Mouse (Mus musculus) ovary, adult 18-20 months (tissue): ENCODE measurements at regions not wholly inside any gene's neighbourhood (a gene's known extent, or its start where the extent isn't known, plus 50 kb on each side); places are given as distances from the start of the nearest gene placed in this dataset.

Experiments used
- DNase-seq: peaks from one replicate; pipeline ENCODE4 v3.0.0; 2022; ENCODE audit warnings: low spot score, mixed read lengths

DNA sequence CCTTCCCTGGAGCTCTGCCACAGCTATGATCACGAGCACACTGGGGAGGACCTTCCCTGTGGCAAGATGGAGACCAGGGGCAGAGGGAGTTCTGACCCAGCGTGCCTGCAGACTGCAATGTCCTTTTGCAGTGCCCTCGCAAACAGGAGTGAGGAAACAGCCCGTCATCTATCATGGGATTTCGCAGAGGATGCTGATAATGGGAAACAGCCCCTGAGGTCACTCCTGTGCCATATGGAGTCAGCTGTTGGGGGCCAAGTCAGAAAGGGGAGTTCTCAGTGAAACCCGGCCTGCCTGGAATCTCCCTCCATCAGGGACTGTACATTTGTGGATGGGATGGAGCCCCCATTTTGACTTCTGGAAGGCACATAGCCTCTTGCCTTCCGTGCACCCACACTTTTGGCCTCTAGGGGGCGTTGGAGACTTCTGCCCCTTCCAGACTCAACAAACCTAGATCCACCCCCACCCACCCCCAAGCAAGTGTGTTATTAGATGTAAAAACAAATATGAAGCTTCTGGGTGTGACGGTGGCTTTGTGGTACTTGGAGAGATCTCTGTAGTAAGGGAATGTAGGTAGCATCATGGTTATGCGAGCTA is 98.1 kb downstream of the Kdr start:
- DNase-seq, result no peak

DNA sequence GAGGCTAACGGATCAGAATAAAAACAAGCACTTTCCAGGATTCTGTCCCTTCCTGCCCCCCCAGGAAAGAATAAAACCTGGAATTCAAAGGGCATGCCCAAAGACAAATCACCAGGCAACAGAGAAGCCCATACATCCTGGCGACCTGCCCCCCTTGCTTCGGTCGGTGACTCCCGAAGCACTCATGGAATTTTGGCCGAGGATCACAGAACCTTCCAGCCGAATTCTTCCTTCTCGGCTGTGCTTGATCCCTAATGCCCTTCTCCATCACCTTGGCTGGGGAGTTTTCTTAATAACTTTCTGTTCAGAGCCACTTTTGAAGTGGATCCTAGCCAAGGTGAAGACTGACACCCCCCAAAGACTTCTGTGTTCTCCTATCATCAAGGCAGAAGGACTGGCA is 99.9 kb downstream of the Kdr start:
- no peak for DNase-seq

GRCm38 (mm10) chr5:75877609-75877971 is 100.7 kb downstream of the Kdr start:
- DNase-seq, result no peak

GRCm38 (mm10) chr5:75876871-75877608 is 101.2 kb downstream of the Kdr start:
- DNase-seq, result no peak

DNA sequence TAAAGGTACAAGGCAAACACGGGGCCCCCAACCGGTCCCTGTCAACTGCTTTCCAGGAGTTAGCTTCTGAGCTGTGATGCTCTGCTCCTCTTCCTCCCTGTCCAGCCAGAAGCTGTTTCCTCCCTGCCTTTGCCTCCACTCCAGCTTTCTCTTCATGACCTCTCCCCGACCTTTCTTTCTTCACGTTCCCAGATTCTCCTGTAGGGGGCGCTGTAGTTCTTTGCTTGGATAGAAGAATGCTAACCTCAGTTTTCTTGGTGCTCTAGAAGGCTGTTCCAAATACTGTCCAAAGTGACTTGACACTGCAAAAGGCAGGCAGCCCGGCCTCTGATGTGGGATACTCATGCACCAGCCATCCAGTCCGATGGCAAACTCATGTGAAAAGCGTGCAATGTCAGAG is 107.1 kb downstream of the Kdr start:
- DNase-seq, result peak; percentile 20

DNA sequence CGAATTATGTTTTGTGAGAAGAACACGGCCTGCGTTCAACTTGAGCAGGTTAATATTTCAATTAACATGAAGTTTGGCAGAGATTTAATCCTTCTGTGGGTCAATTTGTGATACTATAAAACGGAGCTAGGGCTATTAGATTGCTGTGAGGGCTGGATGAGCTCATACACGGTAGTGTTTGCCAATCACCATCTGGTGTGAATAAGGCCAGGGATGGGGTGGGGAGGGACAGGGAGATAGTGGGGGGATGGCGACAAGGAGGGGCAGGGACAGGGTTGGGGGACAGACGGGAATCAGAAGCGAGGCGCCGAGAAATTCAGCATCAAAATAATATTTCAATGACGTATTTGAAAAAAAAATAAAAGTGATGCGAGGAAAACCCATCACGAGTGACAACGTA is 107.6 kb downstream of the Kdr start:
- DNase-seq, result no peak

DNA sequence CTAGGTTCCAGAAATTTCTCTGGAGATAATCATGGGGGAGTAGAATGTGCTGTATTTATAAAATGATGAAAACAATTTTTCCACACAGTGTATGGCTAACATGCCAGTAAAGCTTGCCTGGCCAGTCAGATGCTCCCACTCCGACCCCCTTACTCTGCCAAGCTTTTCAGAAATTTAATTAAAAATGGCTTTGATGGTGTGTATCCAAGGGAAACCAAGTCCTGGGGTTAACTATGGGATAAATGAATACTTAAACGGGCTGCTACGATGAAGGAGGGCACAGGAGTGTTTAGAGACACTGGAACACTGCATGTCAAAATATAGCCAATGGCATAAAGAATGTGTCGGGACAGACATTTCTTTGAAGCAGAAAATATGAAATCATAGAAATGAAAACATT is 108.7 kb downstream of the Kdr start:
- DNase-seq, result no peak

- no peak for DNase-seq
Measured at GRCm38 (mm10) chr5:75865096-75865495, 113.2 kb downstream of the Kdr start.

GRCm38 (mm10) chr5:75863358-75863757 is 114.9 kb downstream of the Kdr start:
- DNase-seq, result no peak

GRCm38 (mm10) chr5:75862630-75862991 is 115.6 kb downstream of the Kdr start:
- DNase-seq, result no peak

DNA sequence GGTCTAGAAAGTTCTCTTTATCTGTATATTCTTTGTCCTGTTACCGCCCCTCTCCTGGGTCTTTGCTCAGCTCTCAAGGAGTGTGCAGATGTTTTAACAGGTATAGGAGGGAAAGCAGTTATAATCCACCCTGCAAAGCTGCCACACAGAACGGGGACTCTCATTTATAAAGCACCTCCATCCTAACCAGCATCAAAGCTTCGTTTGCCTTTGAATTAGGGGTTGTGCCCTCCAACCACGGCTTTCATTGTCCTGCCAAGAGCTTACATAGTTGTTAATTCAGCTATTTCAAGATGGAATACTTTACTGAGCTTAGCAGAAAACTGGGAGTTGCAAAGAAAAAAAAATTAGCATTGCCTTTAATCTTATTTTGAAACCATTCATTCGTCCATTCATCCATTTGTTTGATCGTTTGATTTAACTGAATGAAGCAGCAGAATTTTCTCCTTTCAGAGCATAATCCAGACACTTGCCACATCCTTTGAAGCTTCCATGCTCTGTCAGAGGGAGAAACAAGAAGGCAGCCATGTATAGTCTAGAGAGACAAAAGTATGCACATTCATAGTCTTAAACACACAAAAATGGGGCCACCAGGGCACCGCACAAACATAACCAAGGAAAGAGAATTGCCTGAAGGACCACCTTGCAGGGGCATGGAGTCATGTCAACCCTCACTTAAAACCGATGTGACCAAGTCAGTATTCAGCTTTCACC is 116.2 kb downstream of the Kdr start:
- DNase-seq, result no peak

DNA sequence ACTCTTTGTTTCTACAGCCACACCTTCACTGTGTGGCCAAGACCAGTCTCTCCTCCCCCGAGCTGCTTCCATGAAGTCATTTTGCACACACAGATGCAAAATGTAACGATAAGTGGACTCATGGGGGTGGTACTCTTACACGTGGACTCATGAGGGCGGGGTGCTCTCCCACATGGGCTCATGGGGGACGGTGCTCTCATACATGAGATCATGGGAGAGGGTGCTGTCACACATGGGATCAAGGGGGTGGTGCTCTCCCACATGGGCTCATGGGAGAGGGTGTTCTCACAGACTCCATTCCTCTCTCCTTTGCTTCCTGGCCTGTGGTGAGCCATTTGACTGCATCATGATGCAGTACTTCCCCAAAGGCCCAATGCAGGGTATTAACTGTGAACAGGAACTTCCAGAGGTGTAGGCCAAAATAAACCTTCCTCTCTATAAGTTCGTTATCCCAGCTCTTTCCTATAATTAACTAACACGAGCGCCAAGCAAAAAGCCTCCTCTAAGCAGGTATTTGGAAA is 118.9 kb downstream of the Kdr start:
- DNase-seq, result no peak

- DNase-seq, result no peak
Measured at GRCm38 (mm10) chr5:75850855-75851254, 127.4 kb downstream of the Kdr start.

DNA sequence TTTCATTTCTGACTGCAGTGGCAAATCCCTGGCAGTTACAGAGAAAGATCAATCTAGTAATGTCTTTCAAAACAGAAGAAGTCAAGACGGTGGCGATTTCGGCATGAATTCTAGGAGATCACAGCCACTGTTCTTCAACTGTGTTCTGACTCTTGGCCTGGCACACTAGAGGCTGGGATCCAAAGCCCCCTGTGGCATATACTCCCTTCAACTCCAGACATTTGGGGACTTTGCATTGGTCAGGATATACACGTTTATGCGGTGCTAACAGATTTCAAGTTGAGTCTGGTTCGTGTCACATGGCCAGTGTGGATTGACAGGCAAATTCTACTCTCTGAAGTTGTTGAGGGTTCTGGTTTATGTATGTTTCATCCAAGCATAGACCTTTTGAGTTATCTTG is 130.3 kb downstream of the Kdr start:
- DNase-seq, result no peak

GRCm38 (mm10) chr5:75847341-75847740 is 130.9 kb downstream of the Kdr start:
- no peak for DNase-seq

GRCm38 (mm10) chr5:75846016-75846415 is 132.2 kb downstream of the Kdr start:
- no peak for DNase-seq

- DNase-seq, result no peak
Measured at GRCm38 (mm10) chr5:75843807-75844206, 134.5 kb downstream of the Kdr start.

- DNase-seq, result no peak
Measured at GRCm38 (mm10) chr5:75840421-75840820, 137.8 kb downstream of the Kdr start.

DNA sequence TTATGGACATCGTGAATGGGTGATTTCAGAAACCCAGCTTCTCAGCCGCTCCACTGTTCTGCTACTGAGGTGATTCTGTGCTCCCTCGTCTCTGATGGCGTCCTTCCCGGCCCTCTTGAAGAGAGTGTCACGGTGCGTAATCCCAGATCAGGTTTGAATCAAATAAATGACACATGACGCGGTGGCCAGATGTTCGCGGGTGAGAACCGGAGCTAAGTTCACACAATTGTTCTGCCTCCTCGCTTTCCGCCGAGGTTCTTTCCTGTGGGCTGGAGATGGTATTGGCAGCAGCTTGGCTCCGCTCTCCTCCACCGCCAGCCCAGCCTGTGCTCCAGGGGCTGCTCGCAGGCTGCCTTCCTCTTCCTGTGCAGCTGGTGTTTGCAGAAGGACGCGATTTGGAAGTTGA is 142.7 kb downstream of the Kdr start:
- no peak for DNase-seq

DNA sequence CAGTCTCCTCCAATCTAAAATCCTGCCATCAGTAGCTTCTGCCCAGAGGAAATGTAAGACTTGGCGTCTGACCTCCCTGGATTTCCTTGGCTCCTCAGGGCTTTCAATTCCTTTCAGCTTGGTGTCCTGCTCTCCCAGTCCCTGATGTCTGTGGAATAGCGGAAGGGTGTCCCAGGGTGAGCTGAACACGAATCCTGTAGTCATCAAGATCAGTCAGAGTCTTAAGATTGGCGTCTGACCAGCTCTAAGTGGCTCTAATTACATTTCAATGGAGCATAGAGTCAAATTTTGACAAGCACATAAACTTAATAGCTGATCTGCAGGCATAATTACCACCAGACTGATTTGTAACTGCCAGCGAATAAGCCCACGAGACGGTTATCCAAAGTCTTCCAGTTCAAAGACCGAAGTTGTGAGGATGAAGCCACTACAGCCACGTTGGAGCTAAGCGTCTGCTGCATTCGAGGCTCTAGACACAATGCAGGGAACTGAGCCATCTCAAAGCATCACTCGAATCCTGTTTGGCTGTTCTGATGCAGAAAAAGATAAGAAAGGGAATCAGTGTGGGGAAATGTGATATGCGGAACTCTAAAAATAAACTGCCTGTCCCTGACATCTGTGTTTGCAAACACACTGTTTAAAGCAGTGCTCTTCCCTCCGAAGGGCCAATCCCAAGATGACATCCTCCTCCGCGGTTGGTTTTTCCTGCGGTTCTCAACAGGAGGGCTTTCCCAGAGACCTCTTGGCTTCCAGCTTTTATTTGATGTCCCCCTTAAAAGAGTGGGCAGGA is 143.3 kb downstream of the Kdr start:
- no peak for DNase-seq

DNA sequence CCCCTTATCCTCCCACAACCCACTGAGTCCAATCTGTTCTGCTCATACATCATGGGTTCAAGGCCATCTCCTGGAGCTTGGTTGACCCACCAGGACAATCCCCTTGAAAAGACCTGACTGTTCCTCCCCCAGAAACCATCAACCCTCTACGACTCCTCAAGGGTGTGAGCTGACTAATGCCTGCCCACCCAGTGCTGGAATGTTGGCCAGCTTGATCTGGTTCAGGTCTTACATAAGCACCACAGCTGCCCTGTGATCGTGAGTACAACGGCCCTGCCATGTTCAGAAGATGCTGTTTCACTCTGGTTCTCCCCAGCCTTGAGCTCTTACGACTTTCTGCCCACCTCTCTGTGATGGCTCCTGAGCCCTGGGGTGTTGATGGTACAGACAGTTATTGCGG is 145.9 kb downstream of the Kdr start:
- DNase-seq, result no peak

- DNase-seq, result no peak
Measured at GRCm38 (mm10) chr5:75829850-75830625, 148.2 kb downstream of the Kdr start.
